Mouse (Mus musculus) macrophage (primary cell): ENCODE results near the gene Fosb. TPM values are rescaled to one million over a fixed set of nuclear protein-coding genes. Genes with fewer than 3 reads are reported as not detected.
"Not testable (repeated sequence)": the region's sequence is repeated elsewhere in the genome, so short reads cannot be mapped to it uniquely, and the experiment has no call there.

Experiments
- H3K27ac ChIP-seq: fragments of 350-480 bp; formaldehyde crosslinking; 2 replicates; pipeline ENCODE4 v1.9.0; 2021
- H3K36me3 ChIP-seq: fragments of 350-480 bp; formaldehyde crosslinking; 2 replicates; pipeline ENCODE4 v1.9.0; 2021; ENCODE audit errors: inconsistent target
- H3K4me3 ChIP-seq: fragments of 350-480 bp; formaldehyde crosslinking; 2 replicates; pipeline ENCODE4 v1.9.0; 2021; ENCODE audit errors: inconsistent target
- H3K79me2 ChIP-seq: fragments of 350-480 bp; formaldehyde crosslinking; 2 replicates; pipeline ENCODE4 v1.9.0; 2021; ENCODE audit errors: inconsistent target
- WGBS: methylation state at CpG from one replicate; pipeline ENCODE4 v1.1.7; 2026; ENCODE audit warnings: inconsistent platforms; ENCODE audit not compliant: missing documents; 5-methylcytosine and 5-hydroxymethylcytosine counted together
- polyA plus RNA-seq: library from polyadenylated mRNA; stranded (reverse); fragments of 250-400 nt; gene quantifications from 3 replicates; pipeline ENCODE4 v1.2.4, GENCODE M21; 2018; ENCODE audit warnings: inconsistent platforms

Fosb gene
- polyA plus RNA-seq, 1 experiment from 2014 or later, result 2.0 TPM

DNA sequence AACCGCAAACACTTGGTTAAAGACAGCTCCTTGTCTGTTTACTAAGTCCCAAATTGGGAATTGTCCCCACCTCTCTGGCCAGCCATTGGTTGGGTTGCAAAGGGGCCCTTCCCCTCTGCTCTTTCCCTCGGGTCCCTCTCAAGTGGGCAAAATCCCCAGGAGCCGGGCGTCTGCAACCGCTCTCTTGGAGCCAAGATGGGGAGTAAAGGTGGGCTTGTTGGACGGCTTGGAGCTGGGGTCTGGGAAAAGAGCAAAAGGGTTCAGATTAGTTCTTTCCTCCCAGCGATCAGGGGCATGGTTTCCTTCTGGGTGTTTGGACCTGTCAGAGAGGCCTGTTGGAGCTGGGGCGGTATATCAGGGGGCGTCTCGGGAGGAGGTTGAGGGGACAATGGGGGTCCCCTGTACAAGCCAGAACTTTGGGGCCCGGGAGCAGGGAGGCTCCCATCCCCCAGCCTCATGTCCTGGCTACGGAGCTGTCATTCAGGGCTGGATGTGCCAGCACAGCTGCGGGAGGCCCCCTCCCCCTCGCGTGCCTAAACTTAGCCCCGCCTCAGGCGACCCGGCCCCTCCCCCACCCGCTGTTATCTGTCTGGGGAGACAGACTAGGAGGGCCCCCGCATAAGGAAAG, 18.8 kb downstream of the Fosb start:
- Histone ChIP-seq H3K79me2 (no peaks in the 10 kb centered on the region), H3K27ac (no peak overlapping the region)
- WGBS, result 17% methylated on average over 18 of the region's 20 CpGs

DNA sequence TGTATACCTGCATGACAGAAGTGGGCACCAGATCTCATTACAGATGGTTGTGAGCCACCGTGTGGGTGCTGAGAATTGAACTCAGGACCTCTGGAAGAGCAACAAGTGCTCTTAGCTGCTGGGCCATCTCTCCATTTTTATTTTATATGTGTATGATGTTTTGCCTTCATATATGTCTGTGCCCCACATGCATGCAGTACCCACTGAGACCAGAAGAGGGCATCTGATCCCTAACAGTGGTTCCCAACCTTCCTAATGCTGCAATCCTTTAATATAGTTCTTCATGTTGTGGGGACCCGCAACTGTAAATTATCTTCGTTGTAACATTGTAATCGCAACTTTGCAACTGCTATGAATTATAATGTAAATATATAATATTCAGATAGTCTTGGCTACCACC, 25.1 kb downstream of the Fosb start:
- WGBS, result 8% methylated on average over 4 of the region's 4 CpGs
- Histone ChIP-seq H3K36me3 (no peaks in the 10 kb centered on the region), H3K79me2 (no peaks in the 10 kb centered on the region), H3K27ac (no peak overlapping the region), H3K4me3 (no peak overlapping the region)

More for the DNA sequence above, 18.8 kb downstream of the Fosb start:
- Histone ChIP-seq H3K4me3 (no peak overlapping the region), H3K36me3 (no peaks in the 10 kb centered on the region)

DNA sequence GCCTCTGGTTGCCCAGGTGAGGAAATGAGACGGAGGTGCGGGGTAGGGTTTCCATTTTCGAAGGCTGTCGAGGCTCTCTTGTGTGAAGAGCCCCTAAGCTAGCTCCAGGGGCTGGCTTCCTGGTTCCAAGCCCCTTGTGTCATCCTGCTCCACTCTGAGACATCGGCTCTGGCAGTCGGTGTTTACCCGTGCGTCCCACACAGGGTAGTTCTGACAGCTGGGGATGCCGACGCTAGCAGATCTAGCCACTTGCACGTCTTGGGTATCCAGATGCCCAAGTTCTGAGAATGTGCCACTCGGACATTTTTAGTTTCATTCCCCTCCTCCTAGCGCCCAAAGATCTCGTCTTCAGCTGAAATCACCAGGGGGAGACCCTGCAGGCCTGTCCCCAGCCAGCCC, 26.4 kb downstream of the Fosb start:
- Histone ChIP-seq H3K4me3 (no peak overlapping the region), H3K27ac (no peak overlapping the region), H3K36me3 (no peaks in the 10 kb centered on the region), H3K79me2 (no peaks in the 10 kb centered on the region)
- 45% methylated on average over 14 of the region's 14 CpGs for WGBS

DNA sequence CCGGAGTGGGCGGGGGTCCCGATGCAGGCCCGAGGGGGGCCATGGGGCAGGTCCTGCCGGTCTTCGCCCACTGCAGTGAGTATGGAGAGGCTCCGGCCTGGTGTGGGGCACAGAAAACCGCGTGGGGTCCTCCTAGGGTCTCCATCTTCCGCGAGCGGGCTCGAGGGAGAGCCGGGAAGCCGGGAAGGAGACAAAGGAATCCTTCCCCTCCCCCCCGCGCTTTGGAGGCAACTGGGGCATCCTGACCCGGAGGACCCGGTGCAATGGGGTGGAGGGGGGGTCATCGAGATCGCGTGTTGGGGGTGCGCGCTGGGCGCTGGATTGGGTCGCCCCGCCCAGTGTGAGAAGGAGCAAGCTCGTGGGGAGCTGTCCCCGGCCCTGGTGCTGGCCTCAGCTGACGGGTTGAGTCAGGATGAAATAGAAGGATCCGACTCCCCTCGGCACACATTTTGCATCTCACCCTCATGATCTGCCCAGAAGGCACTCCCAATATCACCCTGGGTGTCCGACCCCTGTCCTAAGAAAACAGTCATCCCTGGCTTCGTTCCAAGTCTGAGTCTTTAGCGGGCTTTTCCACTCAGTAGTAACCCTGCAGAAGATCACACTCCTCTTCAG, 27.0 kb downstream of the Fosb start:
- no peak overlapping the region for H3K4me3 ChIP-seq
- no peaks in the 10 kb centered on the region for H3K36me3 ChIP-seq
- no peaks in the 10 kb centered on the region for H3K79me2 ChIP-seq
- H3K27ac ChIP-seq, result no peak overlapping the region
- 3% methylated on average over 35 of the region's 35 CpGs for WGBS

DNA sequence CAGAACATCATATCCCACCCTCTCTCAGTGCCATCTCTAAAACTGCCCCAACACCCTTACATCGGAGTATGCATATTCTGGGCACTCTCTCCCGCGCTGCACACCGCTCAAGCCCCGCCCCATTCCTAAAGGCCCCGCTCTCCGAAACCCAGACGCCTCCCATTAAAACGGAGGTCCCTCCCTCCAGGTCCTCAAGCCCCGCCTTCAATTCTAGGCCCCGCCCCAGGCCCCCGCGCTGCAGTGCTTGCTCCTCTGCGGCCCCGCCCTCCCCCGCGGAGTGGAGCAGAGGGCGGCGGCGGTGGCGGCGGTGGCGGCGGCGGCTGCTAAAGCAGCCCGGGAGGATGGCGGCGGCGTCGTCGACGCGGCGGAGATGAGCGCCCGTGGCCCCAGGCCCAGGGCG, 27.5 kb downstream of the Fosb start, which contains the start of gene Rtn2:
Gene Rtn2, plus strand, starts transcription at position 240 of the 400 bp plus-strand sequence.
- Histone ChIP-seq H3K36me3 (no peaks in the 10 kb centered on the region), H3K4me3 (no peak within 1 kb of the TSS), H3K27ac (no peak within 1 kb of the TSS), H3K79me2 (no peaks in the 10 kb centered on the region)
- WGBS, result 2% methylated on average over 29 of the region's 37 CpGs

DNA sequence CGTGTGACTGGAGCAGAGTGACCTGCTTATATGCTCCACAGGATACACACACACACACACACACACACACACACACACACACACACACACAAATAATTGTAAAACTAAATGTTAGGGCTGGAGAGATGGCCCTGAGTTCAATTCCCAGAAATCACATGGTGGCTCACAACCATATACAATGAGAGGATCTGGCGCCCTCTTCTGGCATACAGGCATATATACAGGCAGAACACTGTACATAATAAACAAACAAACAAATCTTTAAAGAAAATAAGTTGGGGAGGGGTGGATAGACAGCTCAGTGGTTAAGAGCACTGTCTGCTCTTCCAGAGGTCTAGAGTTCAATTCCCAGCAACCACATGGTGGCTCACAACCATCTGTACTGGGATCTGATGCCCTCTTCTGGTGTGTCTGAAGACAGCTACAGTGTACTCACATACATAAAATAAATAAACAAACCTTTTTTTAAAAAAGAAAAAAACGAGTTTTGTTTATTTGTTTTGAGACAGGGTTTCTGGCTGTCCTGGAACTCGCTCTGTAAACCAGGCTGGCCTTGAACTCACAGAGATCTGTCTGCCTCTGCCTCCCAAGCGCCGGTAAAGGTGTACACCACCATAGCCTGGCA, 28.1 kb downstream of the Fosb start:
- 26% methylated on average over 5 of the region's 6 CpGs for WGBS
- H3K36me3 ChIP-seq, H3K27ac ChIP-seq, H3K4me3 ChIP-seq, H3K79me2 ChIP-seq: not testable (repeated sequence)

DNA sequence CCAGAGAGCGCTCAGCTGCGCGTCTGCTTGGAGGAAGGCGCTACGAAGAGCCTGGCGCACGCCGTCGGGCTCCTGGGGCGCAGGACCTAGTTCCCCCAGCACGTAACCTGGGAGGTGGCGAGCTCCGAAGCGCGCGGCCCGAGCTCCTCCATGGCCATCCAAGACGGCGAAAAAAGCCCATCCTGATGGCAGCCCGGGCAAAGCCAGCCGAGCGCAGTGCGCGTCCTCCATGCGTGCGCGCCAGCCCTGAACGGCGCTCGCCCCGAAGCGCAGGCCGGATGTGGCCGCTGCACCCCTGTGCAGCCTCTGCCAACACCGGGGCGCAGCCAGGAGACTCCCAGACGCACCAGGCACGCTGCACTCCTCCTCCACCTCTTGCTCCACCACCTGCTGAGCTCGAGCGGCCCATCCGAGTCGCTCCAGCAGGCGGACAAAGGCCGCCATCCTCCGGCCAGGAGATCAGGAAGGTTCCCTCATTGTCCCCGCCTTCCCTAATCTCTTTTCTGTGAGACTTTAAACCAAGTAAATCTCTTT, 30.2 kb downstream of the Fosb start, which contains the start of gene Ppm1n:
Gene Ppm1n, minus strand, starts transcription at position 484 of the 534 bp plus-strand sequence.
- WGBS, result 2% methylated on average over 42 of the region's 46 CpGs
- H3K36me3 ChIP-seq, result no peaks in the 10 kb centered on the region
- no peak within 1 kb of the TSS for H3K4me3 ChIP-seq
- no peaks in the 10 kb centered on the region for H3K79me2 ChIP-seq
- H3K27ac ChIP-seq, result no peak within 1 kb of the TSS

DNA sequence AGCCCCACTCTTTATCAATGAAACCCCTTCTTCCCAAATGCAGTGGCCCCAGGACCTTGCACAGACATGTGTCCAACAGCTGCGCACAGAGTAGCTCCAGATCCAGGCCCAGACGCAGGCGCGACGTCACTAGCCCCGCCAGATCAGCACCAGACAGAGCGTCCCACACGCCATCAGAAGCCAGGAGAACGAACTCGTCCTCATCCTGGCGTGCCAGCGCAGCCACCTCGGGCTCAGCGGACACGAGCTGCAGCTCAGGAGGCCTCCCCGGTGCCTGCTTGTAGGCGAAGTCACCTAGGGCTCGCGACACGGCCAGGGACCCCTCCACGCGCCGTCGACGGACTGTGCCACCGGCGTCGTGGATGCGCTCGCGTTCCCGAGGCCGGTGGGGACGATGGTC, 30.8 kb downstream of the Fosb start:
- Histone ChIP-seq H3K36me3 (no peaks in the 10 kb centered on the region), H3K4me3 (no peak overlapping the region), H3K27ac (no peak overlapping the region), H3K79me2 (no peaks in the 10 kb centered on the region)
- 13% methylated on average over 26 of the region's 34 CpGs for WGBS

DNA sequence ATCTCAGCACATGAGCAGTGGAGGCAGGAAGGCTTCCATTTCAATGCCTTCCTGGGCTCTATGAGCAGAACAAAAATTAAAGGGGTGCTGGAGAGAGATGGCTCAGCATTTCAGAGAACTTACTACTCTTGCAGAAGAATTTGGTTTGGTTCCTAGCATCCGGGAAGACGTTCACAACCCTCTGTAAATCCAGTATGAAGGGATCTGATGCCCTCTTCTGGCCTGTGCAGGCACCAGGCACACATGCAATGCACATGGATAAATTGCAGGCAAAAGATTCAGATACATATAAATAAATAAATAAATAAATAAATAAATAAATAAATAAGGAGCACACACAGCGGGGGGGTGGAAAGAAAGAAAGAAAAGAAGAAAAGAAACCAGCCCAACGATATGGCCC, 33.6 kb downstream of the Fosb start:
- H3K27ac ChIP-seq, result no peak overlapping the region
- 71% methylated on average over 3 of the region's 4 CpGs for WGBS
- H3K4me3 ChIP-seq, result no peak overlapping the region
- H3K36me3 ChIP-seq, result no peaks in the 10 kb centered on the region
- H3K79me2 ChIP-seq, result no peaks in the 10 kb centered on the region

DNA sequence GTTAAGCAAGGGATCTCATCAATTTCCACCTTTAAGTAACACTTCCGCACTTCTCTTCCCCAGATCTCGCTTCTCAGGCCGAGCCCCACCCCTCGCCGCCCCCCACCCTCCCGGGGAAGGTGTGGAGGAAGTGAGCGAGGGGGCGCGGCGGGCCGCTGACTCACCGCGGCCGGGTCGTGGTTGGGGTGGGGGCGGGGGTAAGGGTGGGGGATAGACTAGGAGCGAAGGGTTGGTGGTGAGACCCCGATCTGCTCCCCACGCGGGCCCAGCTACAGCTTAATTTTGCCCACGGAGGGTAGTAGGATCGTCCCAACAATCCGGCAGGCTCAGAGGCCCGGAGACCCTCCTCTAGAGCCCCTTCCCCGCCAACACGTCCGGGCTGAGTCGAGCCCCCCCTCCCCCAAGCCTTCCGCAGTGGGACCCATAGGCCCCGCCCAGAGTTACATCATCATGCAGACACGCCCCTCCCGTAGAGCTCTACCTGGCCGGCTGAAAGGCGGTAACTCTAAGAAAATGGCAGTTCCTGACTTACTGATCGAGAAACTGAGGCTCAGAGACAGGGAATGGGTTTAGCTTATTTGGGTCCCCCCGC, 37.6 kb downstream of the Fosb start:
- Histone ChIP-seq H3K36me3 (no peaks in the 10 kb centered on the region), H3K79me2 (peaks cover 39% of the 10 kb centered on the region), H3K4me3 (peak overlapping the region; percentile 82), H3K27ac (peak overlapping the region; percentile 75)
- 3% methylated on average over 28 of the region's 36 CpGs for WGBS

DNA sequence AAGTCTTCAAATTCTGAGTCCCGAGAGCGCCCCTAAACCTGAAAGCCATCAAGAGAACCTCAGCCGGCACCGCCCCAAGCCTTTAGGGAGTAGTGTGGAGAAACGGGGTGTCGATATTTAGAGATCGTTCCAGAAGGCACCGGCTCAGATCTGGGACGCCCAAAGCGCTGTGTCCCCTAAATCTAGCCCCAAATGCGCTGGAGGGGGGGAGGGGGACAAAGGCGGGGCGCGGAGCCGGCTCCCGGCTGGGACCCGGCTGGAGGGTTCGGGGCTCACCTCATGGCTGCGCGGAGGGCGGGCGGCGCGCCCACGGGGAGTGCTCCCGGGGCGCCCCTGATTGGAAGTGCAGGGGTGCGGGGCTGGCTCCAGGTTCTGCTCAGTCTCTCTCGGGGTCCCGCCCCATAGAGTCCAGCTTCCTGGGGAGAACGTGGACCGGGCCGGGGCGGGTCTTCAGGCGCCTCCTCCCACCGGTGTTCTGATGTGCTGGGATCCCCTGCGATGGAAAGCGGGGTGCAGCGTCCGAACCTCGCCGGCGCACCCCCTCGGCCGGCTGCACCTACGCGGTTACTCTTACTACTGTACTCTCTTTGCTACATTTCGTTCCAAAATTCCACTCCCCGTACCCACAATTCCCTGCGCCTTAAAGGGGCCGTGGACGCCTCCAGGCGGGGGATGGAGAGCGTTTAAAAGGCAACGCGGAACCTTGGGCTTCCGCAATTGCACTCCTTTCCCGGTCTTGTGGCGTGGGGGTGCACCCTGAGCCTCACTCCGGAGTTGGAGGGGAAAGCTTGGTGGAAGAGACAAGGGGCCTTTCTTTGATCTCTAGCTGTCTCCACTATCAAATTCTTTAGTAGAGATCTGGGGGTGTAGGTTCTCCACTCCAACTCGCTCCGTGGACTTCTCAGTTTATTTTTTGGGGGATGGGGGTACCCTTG, 38.3 kb downstream of the Fosb start, which contains the start of gene Vasp:
Gene Vasp, minus strand, starts transcription at position 580 of the 935 bp plus-strand sequence.
- Histone ChIP-seq H3K4me3 (peak within 1 kb of the TSS; percentile 82), H3K27ac (peak within 1 kb of the TSS; percentile 75), H3K36me3 (no peaks in the 10 kb centered on the region), H3K79me2 (peaks cover 47% of the 10 kb centered on the region)
- WGBS, result under 1% methylated on average over 62 of the region's 62 CpGs

DNA sequence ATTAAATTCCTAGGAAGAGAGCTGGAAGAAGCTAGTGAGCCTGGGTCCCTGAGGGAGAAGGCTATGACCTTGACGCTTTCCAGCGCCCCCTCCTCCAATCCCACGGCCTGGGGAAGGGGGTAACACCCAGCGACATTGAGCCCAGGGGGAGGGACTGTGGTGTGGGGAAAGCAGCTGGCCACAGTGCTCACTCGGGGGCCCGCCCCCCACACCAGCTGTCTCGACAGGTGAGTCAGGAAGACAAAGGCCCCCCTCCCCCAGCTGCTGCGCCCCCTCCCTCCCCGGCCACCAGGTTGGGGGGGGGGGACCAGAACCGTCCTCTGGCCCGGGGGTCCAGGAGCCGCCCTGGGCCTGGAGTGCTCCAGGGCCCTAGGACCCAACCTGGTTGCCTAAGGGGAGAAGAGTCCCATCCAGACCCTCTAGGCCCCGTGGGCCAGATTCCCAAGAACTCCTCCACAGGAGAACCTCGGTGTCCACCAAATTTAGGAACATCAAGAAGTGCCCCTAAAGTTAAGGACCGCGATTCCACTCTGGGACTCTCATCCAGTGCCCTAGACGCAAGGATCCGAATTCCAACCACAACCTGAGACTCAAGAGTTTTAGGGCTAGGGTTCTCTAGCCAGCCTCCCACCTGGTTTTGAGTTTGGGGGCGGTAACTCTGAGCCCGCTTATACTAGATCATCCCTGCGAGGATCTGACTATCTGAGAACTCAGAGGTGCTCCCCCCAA, 39.2 kb downstream of the Fosb start:
- WGBS, result under 1% methylated on average over 19 of the region's 21 CpGs
- peak overlapping the region; percentile 82 for H3K4me3 ChIP-seq
- H3K36me3 ChIP-seq, result no peaks in the 10 kb centered on the region
- H3K27ac ChIP-seq, result peak overlapping the region; percentile 71
- H3K79me2 ChIP-seq, result peaks cover 55% of the 10 kb centered on the region

DNA sequence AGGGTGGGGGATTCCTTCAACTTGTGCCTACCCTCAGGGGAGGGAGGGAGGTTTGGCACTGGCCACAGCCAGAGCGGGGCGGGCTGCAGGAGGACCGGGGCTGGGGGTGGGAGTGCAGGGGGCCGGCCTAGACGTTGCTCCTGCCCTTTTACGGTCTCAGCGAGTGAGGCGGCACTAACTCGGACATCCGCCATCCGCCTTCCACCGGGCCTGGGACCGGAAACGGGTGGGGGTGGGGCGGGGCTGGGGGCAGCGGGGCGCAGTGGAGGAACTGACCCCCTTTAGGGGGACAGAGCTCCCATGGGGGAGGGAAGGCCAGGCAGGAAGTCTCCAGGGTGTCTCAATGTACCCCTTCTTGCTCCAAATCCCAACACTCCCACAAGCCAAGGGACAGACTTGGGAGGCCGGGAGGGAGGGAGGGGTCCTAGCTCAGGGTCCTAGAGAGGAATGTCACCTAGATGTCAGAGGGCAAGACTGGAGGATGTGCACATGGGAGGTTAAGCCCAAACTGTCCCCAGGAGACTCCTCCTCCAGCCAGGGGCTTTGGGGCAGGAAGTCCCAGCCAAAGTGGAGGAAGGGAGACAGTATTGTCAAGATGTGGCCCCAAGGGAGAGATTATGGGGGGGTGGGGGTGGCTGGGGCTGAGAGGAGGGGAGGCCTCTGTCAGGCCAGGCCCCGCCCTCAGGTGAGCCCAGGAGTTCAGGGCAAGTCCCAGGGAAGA, 40.0 kb downstream of the Fosb start:
- Histone ChIP-seq H3K36me3 (peaks cover 3% of the 10 kb centered on the region; the same call in 1 of the 2 replicates), H3K4me3 (peak overlapping the region; percentile 82), H3K27ac (peak overlapping the region; percentile 71), H3K79me2 (peaks cover 63% of the 10 kb centered on the region)
- WGBS, result 3% methylated on average over 18 of the region's 19 CpGs
